Mouse (Mus musculus) MEL (cell line): ENCODE results near the gene Ung. TPM values are rescaled to one million over a fixed set of nuclear protein-coding genes. Genes with fewer than 3 reads are reported as not detected.
A peak's percentile ranks its signal among the peaks of the same experiment; 100 is the strongest.

Experiments
- DNase-seq: peaks from one replicate; pipeline ENCODE4 v3.0.0; 2011; ENCODE audit warnings: low read depth, low spot score
- H3K27ac ChIP-seq: 2 replicates; pipeline ENCODE4 v1.5.1; 2012; ENCODE audit warnings: low read depth, mild to moderate bottlenecking, control low read depth, low read length, moderate library complexity; ENCODE audit not compliant: control insufficient read depth
- H3K27me3 ChIP-seq, 2 experiments: fragments of 150-350 bp in 1 of 2; sonication (generic) in 1 of 2; 2 replicates each; pipeline ENCODE4 v1.6.1; 2012; ENCODE audit warnings: low read length in 2 of 2, mild to moderate bottlenecking in 2 of 2, improper control_type of control experiment in 1 of 2, moderate library complexity in 1 of 2; ENCODE audit not compliant: insufficient read depth in 2 of 2, control insufficient read depth in 1 of 2
- H3K36me3 ChIP-seq, 2 experiments: 2 replicates each; pipeline ENCODE4 v1.6.1; 2012 to 2014; ENCODE audit warnings: low read length in 2 of 2, improper control_type of control experiment in 1 of 2, inconsistent platforms in 1 of 2, mild to moderate bottlenecking in 1 of 2; ENCODE audit not compliant: insufficient read depth in 2 of 2, control insufficient read depth in 1 of 2
- H3K4me1 ChIP-seq, 2 experiments: fragments of 150-350 bp in 1 of 2; sonication (generic) in 1 of 2; 2 replicates each; pipeline ENCODE4 v1.6.1; 2012; ENCODE audit warnings: low read length in 2 of 2, improper control_type of control experiment in 1 of 2, mild to moderate bottlenecking in 1 of 2; ENCODE audit not compliant: insufficient read depth in 2 of 2, control insufficient read depth in 1 of 2
- H3K4me3 ChIP-seq, 2 experiments: fragments of 150-350 bp in 1 of 2; sonication (generic) in 1 of 2; 2 replicates each; pipeline ENCODE4 v1.5.1; 2012; ENCODE audit warnings: low read depth in 2 of 2, low read length in 2 of 2, mild to moderate bottlenecking in 2 of 2, moderate library complexity in 2 of 2, control low read depth in 1 of 2, improper control_type of control experiment in 1 of 2; ENCODE audit not compliant: control insufficient read depth in 1 of 2, insufficient read depth in 1 of 2
- H3K79me2 ChIP-seq: 2 replicates; pipeline ENCODE4 v1.6.1; 2012; ENCODE audit warnings: mild to moderate bottlenecking, low read length, moderate library complexity; ENCODE audit not compliant: control insufficient read depth, poor library complexity, insufficient read depth
- H3K9ac ChIP-seq: 2 replicates; pipeline ENCODE4 v1.6.1; 2012; ENCODE audit warnings: low read depth, mild to moderate bottlenecking, control low read depth, low read length, moderate library complexity; ENCODE audit not compliant: control insufficient read depth, poor library complexity, severe bottlenecking
- H3K9me3 ChIP-seq: fragments of 150-350 bp; sonication (generic); replicated peaks from 2 replicates; pipeline ENCODE4 v1.6.1; 2012; ENCODE audit warnings: mild to moderate bottlenecking, low read length, improper control_type of control experiment, moderate library complexity; ENCODE audit not compliant: insufficient read depth
- CHD1 ChIP-seq: IDR thresholded peaks from 2 replicates; pipeline ENCODE4 v1.6.1; 2012; ENCODE audit warnings: low read depth, mild to moderate bottlenecking, inconsistent platforms, low read length, improper control_type of control experiment
- CHD2 ChIP-seq: IDR thresholded peaks from 2 replicates; pipeline ENCODE4 v1.6.1; 2011; ENCODE audit warnings: low read length, improper control_type of control experiment
- CTCF ChIP-seq, 3 experiments: IDR thresholded peaks in 2 of 3; conservative IDR thresholded peaks in 1 of 3; 2 replicates each; pipeline ENCODE4 v1.5.1; 2011 to 2012; ENCODE audit warnings: low read length in 3 of 3, low read depth in 2 of 3, mild to moderate bottlenecking in 2 of 3, improper control_type of control experiment in 1 of 3, inconsistent platforms in 1 of 3, mixed read lengths in 1 of 3, moderate library complexity in 1 of 3; ENCODE audit not compliant: control insufficient read depth in 1 of 3, insufficient read depth in 1 of 3, poor library complexity in 1 of 3, severe bottlenecking in 1 of 3
- ETS1 ChIP-seq: IDR thresholded peaks from 2 replicates; pipeline ENCODE4 v1.6.1; 2012; ENCODE audit warnings: low read depth, mild to moderate bottlenecking, inconsistent platforms, low read length, improper control_type of control experiment, moderate library complexity
- GABPA ChIP-seq: IDR thresholded peaks from 2 replicates; pipeline ENCODE4 v1.6.1; 2012; ENCODE audit warnings: low read depth, mild to moderate bottlenecking, inconsistent platforms, low read length, improper control_type of control experiment, moderate library complexity
- KAT2A ChIP-seq: conservative IDR thresholded peaks from 2 replicates; pipeline ENCODE4 v1.6.1; 2012; ENCODE audit warnings: low read depth, low read length, improper control_type of control experiment, inconsistent platforms
- MAX ChIP-seq: IDR thresholded peaks from 2 replicates; pipeline ENCODE4 v1.6.1; 2011; ENCODE audit warnings: low read length, improper control_type of control experiment
- MEF2A ChIP-seq: IDR thresholded peaks from 2 replicates; pipeline ENCODE4 v1.6.1; 2014; ENCODE audit warnings: low read depth, mild to moderate bottlenecking, inconsistent platforms, low read length, improper control_type of control experiment; ENCODE audit not compliant: poor library complexity, insufficient replicate concordance, severe bottlenecking; ENCODE audit errors: extremely low read depth
- MYB ChIP-seq: IDR thresholded peaks from 2 replicates; pipeline ENCODE4 v1.6.1; 2011; ENCODE audit warnings: mild to moderate bottlenecking, low read depth, low read length, improper control_type of control experiment
- MYC ChIP-seq: IDR thresholded peaks from 2 replicates; pipeline ENCODE4 v1.6.1; 2011; ENCODE audit warnings: low read depth, mild to moderate bottlenecking, low read length, improper control_type of control experiment, moderate library complexity
- POLR2A ChIP-seq, 2 experiments: IDR thresholded peaks; 2 replicates each; pipeline ENCODE4 v1.6.1; 2011 to 2012; ENCODE audit warnings: low read length in 2 of 2, mild to moderate bottlenecking in 2 of 2, control low read depth in 1 of 2, improper control_type of control experiment in 1 of 2, low read depth in 1 of 2, moderate library complexity in 1 of 2; ENCODE audit not compliant: control insufficient read depth in 1 of 2, insufficient read depth in 1 of 2, poor library complexity in 1 of 2
- RAD21 ChIP-seq: IDR thresholded peaks from 2 replicates; pipeline ENCODE4 v1.6.1; 2011; ENCODE audit warnings: mild to moderate bottlenecking, low read depth, low read length, improper control_type of control experiment
- SIN3A ChIP-seq: IDR thresholded peaks from 2 replicates; pipeline ENCODE4 v1.6.1; 2012; ENCODE audit warnings: low read length, improper control_type of control experiment, inconsistent platforms
- SMC3 ChIP-seq: IDR thresholded peaks from 2 replicates; pipeline ENCODE4 v1.6.1; 2011; ENCODE audit warnings: low read depth, low read length, improper control_type of control experiment
- TCF12 ChIP-seq: IDR thresholded peaks from 2 replicates; pipeline ENCODE4 v1.6.1; 2014; ENCODE audit warnings: low read depth, mild to moderate bottlenecking, inconsistent platforms, low read length, improper control_type of control experiment, moderate library complexity
- USF1 ChIP-seq: IDR thresholded peaks from 2 replicates; pipeline ENCODE4 v1.6.1; 2014; ENCODE audit warnings: low read depth, mild to moderate bottlenecking, inconsistent platforms, low read length, improper control_type of control experiment, moderate library complexity
- ZC3H11A ChIP-seq: IDR thresholded peaks from 2 replicates; pipeline ENCODE4 v1.6.1; 2012; ENCODE audit warnings: low read depth, mild to moderate bottlenecking, inconsistent platforms, low read length, improper control_type of control experiment
- ZKSCAN1 ChIP-seq: IDR thresholded peaks from 2 replicates; pipeline ENCODE4 v1.6.1; 2012; ENCODE audit warnings: low read depth, mild to moderate bottlenecking, inconsistent platforms, low read length, improper control_type of control experiment, moderate library complexity
- ZNF384 ChIP-seq: IDR thresholded peaks from 2 replicates; pipeline ENCODE4 v1.6.1; 2012; ENCODE audit warnings: low read depth, mild to moderate bottlenecking, inconsistent platforms, low read length, improper control_type of control experiment
- polyA plus RNA-seq, 2 experiments: library from polyadenylated mRNA; stranded (reverse) in 1 of 2; unstranded in 1 of 2; fragments of >175 nt in 1 of 2; fragments of >200 nt in 1 of 2; gene quantifications; 2 replicates each; pipeline versions ENCODE4 v1.2.1 to v1.2.4; 2012; ENCODE audit warnings: low replicate concordance in 2 of 2, low read depth in 1 of 2; ENCODE audit not compliant: insufficient read length in 2 of 2, insufficient read depth in 1 of 2, missing spikeins in 1 of 2
- total RNA-seq: library from RNA; depleted of rRNA; stranded (reverse); fragments of 300-350 nt; gene quantifications from 2 replicates; pipeline ENCODE4 v1.2.3, GENCODE M21; 2012

The Ung gene
- total and polyA plus RNA-seq, 3 experiments = 22.1 to 62.2 TPM; not detected in 1

DNA sequence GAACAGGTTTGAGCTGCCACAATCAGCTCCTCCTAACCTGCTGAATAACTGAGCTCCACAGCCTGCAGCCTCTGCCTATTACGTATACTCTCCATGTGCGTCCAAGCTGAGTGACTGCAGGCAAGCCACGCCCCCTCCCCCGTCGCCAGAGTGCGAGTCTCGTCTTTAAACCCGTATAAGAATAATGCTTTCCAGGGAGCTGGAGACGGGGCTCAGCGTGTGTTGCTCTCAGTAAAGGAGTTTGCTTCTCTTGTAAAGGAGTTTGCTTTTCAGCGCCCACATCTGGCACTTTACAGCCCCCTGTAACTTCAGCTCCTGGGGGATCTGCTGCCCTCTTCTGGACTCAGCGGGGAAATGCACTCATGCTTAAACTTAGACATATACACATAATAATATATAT is 23.3 kb downstream of the Ung start:
- Histone ChIP-seq H3K9ac (peak overlapping the region; percentile 9; the same call in 1 of the 2 replicates), H3K27ac (no peak overlapping the region), H3K9me3 (no peaks in the 10 kb centered on the region), H3K79me2 (no peaks in the 10 kb centered on the region), H3K36me3 (no peaks in the 10 kb centered on the region), H3K4me3 (peak overlapping the region; percentile 43 to 54; a peak in 3 of 4 replicates), H3K27me3 (no peaks in the 10 kb centered on the region), H3K4me1 (no peaks in the 10 kb centered on the region)
- peak; percentile 30 for TF ChIP-seq RAD21
- peak; percentile 51 to 71 (median 57) for TF ChIP-seq CTCF (IDR thresholded peaks at IDR 0.05 in 2 of 3, conservative IDR thresholded peaks at IDR 0.05 in 1 of 3; ENCODE audit: control insufficient read depth in 1 of 3, insufficient read depth in 1 of 3, low read depth in 2 of 3, low read length in 3 of 3, poor library complexity in 1 of 3, severe bottlenecking in 1 of 3)
- peak; percentile 52 for TF ChIP-seq SMC3
- 0 out of 2 replicates have a peak, but pooled peaks have one; percentile 17 for TF ChIP-seq TCF12
- TF ChIP-seq ETS1 = no peak
- 0 out of 2 replicates have a peak, but pooled peaks have one; percentile 27 for TF ChIP-seq ZC3H11A
- TF ChIP-seq KAT2A = no peak
- TF ChIP-seq ZNF384 = peak; percentile 68
- no peak for TF ChIP-seq CHD2
- DNase-seq = peak; percentile 71

DNA sequence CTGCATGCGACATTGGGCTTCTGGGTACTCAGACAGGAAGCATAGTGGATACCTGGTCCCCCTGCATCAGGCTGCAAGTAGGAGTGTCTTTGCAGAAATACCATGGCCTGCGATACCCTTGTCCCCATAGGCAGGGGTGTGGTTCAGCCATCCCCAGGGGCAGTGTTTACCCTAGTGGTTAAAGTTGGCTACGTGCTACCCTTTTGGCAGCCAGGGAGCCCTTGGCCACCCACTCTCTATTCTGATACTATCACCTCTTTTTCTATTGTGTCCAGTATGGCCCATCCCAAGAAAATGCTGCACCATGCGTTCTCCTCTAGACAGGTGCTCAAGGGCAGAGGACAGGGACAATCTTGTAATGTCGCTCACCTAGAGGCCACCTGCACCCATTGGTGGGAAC is 24.6 kb downstream of the Ung start:
- DNase-seq = no peak
- Histone ChIP-seq H3K36me3 (no peaks in the 10 kb centered on the region), H3K27ac (no peak overlapping the region), H3K4me3 (no peak overlapping the region), H3K79me2 (no peaks in the 10 kb centered on the region), H3K27me3 (no peaks in the 10 kb centered on the region), H3K9me3 (no peaks in the 10 kb centered on the region), H3K4me1 (no peaks in the 10 kb centered on the region), H3K9ac (no peak overlapping the region)
- TF ChIP-seq MYC = no peak
- no peak for TF ChIP-seq MAX
- no peak for TF ChIP-seq GABPA
- TF ChIP-seq USF1 = no peak
- TF ChIP-seq CHD1 = no peak
- no peak for TF ChIP-seq SMC3
- no peak for TF ChIP-seq POLR2A (IDR thresholded peaks at IDR 0.05; ENCODE audit: control insufficient read depth in 1 of 2, insufficient read depth in 1 of 2, low read depth in 1 of 2, low read length in 2 of 2, poor library complexity in 1 of 2)
- no peak for TF ChIP-seq ZKSCAN1
- no peak for TF ChIP-seq RAD21
- no peak for TF ChIP-seq SIN3A
- TF ChIP-seq MYB = no peak
- TF ChIP-seq MEF2A = no peak
